Mouse (Mus musculus) T-cell, adult 2 months (primary cell): ENCODE results near the gene Vmn1r218.
"Not testable (repeated sequence)": the region's sequence is repeated elsewhere in the genome, so short reads cannot be mapped to it uniquely, and the experiment has no call there.

Experiments
- DNase-seq: peaks from one replicate; pipeline ENCODE4 v3.0.0; 2022; ENCODE audit warnings: low spot score

Vmn1r218 gene

DNA sequence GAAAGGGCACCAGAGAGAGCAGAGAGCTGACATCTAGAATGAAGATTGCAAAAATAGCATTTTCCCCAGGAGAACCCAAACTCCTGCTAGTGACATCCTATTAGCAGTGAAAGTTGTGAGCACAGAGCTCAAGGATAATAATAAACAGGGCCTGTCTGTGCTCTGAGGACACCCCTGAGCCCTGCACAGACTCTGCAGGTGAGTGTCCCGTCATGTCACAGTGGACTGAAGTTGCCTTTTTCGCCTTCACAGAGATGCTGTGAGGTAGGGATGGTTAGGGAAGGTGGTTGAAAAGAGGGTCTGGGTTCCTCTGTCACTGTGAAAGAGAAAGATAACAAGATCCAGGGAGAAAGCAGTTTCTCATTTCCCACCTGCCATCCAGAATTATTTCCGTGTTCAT is at the start of gene Vmn1r218:
Gene Vmn1r218, plus strand, starts transcription at position 57 of the 400 bp plus-strand sequence.
- DNase-seq, result no peak

DNA sequence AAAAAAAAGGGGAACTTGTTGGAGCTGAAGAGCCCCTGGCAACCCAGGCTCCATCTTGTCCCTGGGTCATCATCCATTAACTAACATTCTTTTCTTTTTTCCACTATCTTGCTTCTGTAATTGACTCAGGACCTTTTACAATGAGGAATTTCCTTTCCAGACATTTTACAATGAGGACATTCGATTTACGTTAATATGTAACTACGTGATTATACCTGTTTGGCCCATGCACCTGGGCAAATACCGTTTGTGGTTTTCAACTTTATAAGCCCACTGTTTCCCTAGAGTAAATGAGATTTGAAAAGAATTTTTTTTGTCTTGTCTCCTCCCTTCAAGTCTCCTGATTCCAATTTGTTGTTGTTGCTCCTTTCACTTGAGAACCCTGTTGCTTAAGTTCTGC is 38.6 kb upstream of the Vmn1r218 start:
- DNase-seq, result no peak

DNA sequence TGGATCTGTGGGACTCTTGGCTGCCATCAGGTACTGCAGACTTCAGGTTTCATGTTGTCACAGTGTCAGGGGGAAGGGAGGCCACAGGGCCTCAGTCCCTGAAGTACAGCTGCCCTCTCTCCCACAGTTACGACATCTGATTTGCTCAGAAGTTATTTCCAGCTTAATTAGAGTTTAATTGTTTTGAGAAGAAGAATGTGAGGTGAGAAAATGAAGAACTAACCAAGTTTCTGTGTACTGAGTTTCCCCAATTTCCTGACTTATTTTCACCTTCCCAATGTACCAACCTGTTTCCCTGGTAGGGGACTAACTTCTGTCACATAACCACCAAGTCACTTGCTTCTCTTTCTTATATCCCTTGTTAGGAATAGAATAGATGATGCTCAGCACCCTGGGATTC is 14.8 kb upstream of the Vmn1r218 start, which contains the start of gene Vmn1r217:
Gene Vmn1r217, minus strand, starts transcription at position 101 of the 400 bp plus-strand sequence.
- DNase-seq, result not testable (repeated sequence)

DNA sequence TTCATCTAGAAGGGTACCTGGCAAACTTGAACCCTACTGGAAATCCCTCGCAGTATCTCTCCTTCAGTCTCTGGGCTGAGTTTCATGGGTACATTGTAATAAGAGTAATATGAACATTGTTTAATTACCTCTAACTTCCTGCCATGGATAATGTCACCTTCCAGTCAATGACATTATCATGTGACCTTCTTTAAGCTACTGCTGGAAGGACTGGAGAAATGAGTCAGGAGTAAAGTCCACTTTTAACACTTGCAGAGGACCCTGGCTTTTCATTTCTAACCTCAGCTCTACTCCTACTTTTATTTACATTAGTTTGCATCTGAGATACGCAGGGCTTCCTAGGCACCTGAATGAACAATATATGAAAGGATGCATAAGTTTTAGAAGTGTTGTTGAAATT is 12.3 kb upstream of the Vmn1r218 start:
- DNase-seq, result no peak

DNA sequence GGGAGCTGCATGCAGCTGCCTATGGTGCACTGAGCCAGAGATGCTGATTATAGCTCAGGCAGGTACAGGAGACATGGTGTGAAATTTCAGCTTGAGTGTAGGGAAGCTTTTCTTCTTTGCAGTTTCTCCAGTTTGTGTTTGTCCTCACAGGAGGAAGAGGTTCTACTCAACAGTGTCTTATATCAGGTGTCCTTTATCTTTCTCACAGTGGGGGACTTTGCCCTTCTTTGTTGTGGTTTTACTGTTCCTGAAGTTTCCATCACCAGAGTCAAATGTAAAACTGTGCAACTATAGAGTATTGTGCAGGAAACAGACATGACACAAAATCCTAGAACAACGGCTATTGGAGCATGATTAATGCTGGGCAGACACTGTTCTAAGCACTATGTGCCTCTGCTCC is 546 bp downstream of the Vmn1r218 start:
- DNase-seq, result no peak

DNA sequence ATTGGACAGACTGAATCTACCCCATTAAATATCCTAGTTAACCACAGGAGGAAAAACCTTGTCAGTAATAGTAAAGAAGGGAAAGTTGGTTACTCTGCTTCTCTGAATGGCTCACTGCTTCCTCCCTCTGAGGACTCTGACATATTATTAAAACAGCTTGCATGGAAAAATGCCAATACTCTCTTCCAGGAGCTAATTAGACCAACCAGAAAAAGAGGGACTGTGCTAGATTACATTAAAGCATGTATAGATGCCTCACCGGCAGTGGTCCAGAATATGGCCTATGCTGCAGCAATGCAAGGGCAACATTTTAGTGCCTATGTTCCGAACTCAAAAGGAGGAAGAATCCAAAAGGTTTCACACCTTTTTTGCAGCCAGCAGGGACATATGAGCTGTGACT is 5.9 kb downstream of the Vmn1r218 start:
- no peak for DNase-seq

DNA sequence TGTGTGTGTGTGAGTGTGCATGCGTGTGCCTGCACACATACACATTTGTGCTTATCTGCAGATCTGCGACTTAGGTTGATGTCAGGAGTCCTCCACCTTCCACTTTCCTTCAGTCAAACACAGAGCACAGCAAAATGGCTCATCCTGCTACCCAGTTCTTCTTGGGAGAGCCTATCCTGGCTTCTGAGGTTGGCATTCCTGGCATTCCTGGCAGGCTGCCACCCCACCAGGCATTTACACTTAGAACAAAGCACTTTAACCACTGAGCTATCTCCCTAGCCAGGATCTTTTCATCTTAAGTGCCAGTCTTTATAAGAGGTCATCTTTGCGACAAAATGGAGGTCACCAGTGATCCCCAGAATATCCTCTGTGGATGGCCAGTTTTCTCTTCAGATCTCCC is 24.9 kb downstream of the Vmn1r218 start:
- no peak for DNase-seq

DNA sequence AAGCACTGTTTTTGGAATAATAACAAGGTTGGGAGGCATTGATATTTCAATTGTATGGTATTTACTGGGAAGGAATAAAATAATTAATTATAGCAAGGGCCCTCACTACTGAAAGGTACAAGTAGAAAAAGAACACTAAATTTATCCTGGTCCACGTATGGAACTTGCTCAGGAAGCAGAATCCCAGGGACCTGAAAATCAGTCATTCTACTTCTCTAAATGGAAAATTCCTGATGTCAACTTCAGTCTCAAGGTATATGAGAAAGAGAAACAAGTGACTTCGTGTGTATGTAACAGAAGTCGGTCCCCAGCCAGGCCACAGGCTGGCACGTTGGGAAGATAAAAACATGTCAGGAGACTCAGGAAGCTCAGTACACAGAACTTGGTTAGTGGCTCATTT is 26.1 kb downstream of the Vmn1r218 start, which contains the start of gene Vmn1r219:
Gene Vmn1r219, plus strand, starts transcription at position 301 of the 400 bp plus-strand sequence.
- no peak for DNase-seq

DNA sequence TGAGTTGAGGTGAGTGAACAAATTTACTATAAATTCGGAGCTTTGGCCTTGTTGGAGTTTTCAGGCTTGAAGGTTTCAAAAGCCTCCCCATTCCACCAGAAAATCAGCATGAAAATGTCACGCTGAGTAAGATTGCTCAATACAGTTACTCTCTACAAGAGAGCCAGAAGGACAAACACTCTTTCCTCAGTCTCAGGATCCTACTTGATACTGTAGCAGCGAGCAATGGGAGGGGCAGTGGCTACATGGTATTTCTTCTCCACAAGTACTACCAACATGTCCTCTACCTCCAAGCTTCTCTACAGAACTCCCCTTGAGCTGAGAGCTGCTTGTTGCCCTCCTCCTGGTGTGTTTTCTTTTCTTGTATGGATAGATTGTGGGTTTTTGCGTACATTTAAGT is 33.5 kb downstream of the Vmn1r218 start:
- DNase-seq, result not testable (repeated sequence)

DNA sequence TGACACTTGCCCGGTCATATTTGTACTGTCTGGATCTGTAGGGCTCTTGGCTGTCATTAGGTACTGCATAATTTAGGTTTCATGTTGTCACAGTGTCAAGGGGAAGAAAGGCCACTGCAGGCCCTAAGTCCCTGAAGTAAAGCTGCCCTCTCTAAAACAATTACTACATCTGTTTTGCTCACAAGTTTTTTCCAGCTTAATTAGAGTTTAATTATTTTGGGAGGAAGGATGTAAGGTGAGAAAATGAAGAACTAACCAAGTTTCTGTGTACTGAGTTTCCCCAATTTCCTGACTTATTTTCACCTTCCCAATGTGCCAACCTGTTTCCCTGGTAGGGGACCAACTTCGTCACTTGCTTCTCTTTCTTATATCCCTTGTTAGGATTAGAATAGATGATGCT is 54.9 kb downstream of the Vmn1r218 start, which contains the start of gene Vmn1r220:
Gene Vmn1r220, minus strand, starts transcription at position 101 of the 400 bp plus-strand sequence.
- DNase-seq, result no peak
